Mouse (Mus musculus) kidney, adult 2 months (tissue): Measurements from ENCODE around the gene Tmem185b.

Source experiments
- CTCF ChIP-seq: fragments of 200-500 bp; conservative IDR thresholded peaks from 2 replicates; pipeline ENCODE4 v1.5.1; 2011; ENCODE audit warnings: low read depth, mild to moderate bottlenecking, control low read depth, low read length, moderate library complexity, mixed read lengths; ENCODE audit not compliant: insufficient read depth, insufficient read length
- POLR2A ChIP-seq: fragments of 200-500 bp; IDR thresholded peaks from one replicate; pipeline ENCODE4 v1.6.1; 2011; ENCODE audit warnings: low read depth, low read length, control low read depth

- no peak for TF ChIP-seq CTCF
- no peak for TF ChIP-seq POLR2A
Measured at GRCm38 (mm10) chr1:119505951-119506350, 20.0 kb upstream of the Tmem185b start.
